Mouse (Mus musculus) macrophage (primary cell): Measurements from ENCODE around the gene Cxcl13. TPM values are rescaled to one million over a fixed set of nuclear protein-coding genes. Genes with fewer than 3 reads are reported as not detected.
"Not testable (repeated sequence)": the region's sequence is repeated elsewhere in the genome, so short reads cannot be mapped to it uniquely, and the experiment has no call there.

Source experiments
- H3K27ac ChIP-seq: fragments of 350-480 bp; formaldehyde crosslinking; 2 replicates; pipeline ENCODE4 v1.9.0; 2021
- H3K36me3 ChIP-seq: fragments of 350-480 bp; formaldehyde crosslinking; 2 replicates; pipeline ENCODE4 v1.9.0; 2021; ENCODE audit errors: inconsistent target
- H3K4me3 ChIP-seq: fragments of 350-480 bp; formaldehyde crosslinking; 2 replicates; pipeline ENCODE4 v1.9.0; 2021; ENCODE audit errors: inconsistent target
- H3K79me2 ChIP-seq: fragments of 350-480 bp; formaldehyde crosslinking; 2 replicates; pipeline ENCODE4 v1.9.0; 2021; ENCODE audit errors: inconsistent target
- WGBS: methylation state at CpG from one replicate; pipeline ENCODE4 v1.1.7; 2026; ENCODE audit warnings: inconsistent platforms; ENCODE audit not compliant: missing documents; 5-methylcytosine and 5-hydroxymethylcytosine counted together
- polyA plus RNA-seq: library from polyadenylated mRNA; stranded (reverse); fragments of 250-400 nt; gene quantifications from 3 replicates; pipeline ENCODE4 v1.2.4, GENCODE M21; 2018; ENCODE audit warnings: inconsistent platforms

Gene Cxcl13
- polyA plus RNA-seq, 1 experiment from 2014 or later: not detected

DNA sequence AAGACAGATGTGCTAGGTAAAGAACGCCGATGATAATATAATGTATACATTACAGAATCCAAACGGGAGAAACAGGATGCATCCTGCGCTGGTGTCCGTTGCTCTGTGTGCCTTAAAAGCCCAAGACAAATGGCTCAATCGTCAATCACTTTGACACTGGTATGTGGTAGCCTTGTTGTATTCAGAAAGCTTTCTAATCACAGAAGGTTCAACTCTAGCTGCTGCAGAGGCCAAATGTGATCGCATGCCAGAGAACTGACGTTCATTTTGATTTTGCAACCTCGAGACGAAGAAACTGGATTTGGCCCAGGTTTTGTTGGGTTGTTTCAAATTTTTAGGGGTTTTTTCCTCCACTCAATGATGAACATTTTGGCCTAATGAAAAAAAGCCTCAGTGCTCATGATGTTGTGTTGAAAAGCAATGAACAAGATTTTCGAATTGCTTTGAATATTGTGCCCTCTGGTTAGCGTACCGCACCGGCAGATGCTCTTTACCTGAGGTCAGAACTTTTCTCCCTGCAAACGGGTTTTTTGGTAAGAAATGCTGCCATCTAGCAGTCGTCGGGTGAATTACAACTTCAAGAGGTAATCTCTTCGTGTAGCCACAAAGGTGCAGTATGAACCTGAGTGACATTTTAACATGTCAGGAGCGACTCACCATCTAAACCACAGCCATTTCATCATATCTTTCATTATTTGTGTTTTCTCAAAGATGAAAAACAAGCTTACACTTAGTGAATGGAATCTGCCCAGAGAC, 6.6 kb upstream of the Cxcl13 start:
- WGBS: 32% methylated on average over 19 of the region's 19 CpGs

GRCm38 (mm10) chr5:95964940-95965339, 8.2 kb downstream of the Cxcl13 start:
- Histone ChIP-seq H3K27ac (no peak overlapping the region), H3K79me2 (no peaks in the 10 kb centered on the region), H3K4me3 (no peak overlapping the region), H3K36me3 (no peaks in the 10 kb centered on the region)
- WGBS: 56% methylated on average over 2 of the region's 2 CpGs

More for the DNA sequence above, 6.6 kb upstream of the Cxcl13 start:
- Histone ChIP-seq H3K4me3 (no peak overlapping the region), H3K79me2 (no peaks in the 10 kb centered on the region), H3K27ac (no peak overlapping the region), H3K36me3 (no peaks in the 10 kb centered on the region)

- Histone ChIP-seq H3K27ac (no peak overlapping the region), H3K79me2 (no peaks in the 10 kb centered on the region), H3K4me3 (no peak overlapping the region), H3K36me3 (no peaks in the 10 kb centered on the region)
- 88% methylated on average over 2 of the region's 2 CpGs for WGBS
Observed at GRCm38 (mm10) chr5:95966621-95967020, 9.9 kb downstream of the Cxcl13 start.

DNA sequence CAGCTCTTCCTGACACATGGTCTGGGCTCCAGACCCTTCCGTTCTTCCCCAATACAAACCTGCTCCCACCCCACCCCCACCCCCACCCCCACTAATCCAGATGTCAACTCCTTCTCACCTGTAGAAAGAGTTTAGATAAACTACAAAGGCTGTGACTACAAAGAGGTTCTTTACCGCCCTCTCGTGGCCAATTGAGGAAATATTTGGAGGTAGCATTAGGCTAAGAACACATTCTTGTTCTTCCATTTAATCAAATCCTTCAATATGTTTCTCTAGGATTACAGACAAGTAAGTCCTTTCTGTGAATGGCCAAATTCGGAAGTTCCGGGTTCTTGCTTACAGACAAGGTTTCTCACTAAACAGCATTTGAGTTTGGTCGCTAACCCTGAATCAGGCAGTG, 14.1 kb downstream of the Cxcl13 start:
- H3K79me2 ChIP-seq: no peaks in the 10 kb centered on the region
- WGBS: 35% methylated on average over 6 of the region's 6 CpGs
- H3K4me3 ChIP-seq: no peak overlapping the region
- no peak overlapping the region for H3K27ac ChIP-seq
- H3K36me3 ChIP-seq: no peaks in the 10 kb centered on the region

GRCm38 (mm10) chr5:95972208-95972607, 15.5 kb downstream of the Cxcl13 start:
- 77% methylated on average over 3 of the region's 3 CpGs for WGBS
- Histone ChIP-seq H3K79me2 (no peaks in the 10 kb centered on the region), H3K36me3 (no peaks in the 10 kb centered on the region), H3K4me3 (no peak overlapping the region), H3K27ac (no peak overlapping the region)

DNA sequence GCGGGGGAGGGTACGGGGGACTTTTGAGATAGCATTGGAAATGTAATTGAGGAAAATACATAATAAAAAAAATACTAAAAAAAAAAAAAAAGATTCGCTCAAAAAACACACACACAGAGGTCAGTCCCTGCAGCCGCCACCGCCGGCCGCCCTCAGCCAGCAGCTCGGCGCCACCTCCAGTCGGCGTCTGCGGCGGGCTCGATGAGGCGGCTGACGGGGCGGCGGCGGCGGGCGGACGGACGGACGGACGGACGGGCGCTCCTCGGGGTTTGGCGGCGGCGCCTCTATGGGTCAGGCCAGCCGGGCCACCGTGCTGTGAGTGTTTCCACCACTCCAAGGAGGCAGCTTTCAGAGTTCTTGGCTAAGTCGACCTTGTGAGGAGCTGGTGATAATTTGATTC, 17.1 kb downstream of the Cxcl13 start:
- 49% methylated on average over 32 of the region's 34 CpGs for WGBS
- H3K79me2 ChIP-seq, H3K36me3 ChIP-seq, H3K27ac ChIP-seq, H3K4me3 ChIP-seq: not testable (repeated sequence)

DNA sequence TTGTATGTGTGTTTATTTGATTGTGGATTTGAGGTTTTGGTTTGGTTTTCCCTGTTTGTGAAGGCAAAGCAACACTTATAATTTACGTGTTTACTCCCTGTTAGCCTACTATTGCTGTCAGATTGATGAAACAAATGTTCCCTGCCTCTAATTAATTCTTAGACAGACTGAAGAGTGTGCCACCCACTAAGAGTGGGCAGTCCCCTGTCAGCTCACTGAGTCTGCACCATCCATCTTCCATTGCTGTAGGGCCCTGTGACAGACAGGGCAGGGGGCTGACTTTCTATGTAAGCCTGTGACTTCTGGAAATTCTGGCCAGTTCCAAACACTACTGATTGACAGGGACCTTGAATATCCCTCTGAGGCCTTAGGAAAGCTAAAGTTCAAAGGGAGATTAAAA, 19.5 kb downstream of the Cxcl13 start:
- H3K4me3 ChIP-seq: no peak overlapping the region
- H3K79me2 ChIP-seq: no peaks in the 10 kb centered on the region
- H3K27ac ChIP-seq: no peak overlapping the region
- 71% methylated on average over 1 of the region's 1 CpGs for WGBS
- H3K36me3 ChIP-seq: no peaks in the 10 kb centered on the region

- Histone ChIP-seq H3K27ac (no peak overlapping the region), H3K79me2 (no peaks in the 10 kb centered on the region), H3K4me3 (no peak overlapping the region), H3K36me3 (no peaks in the 10 kb centered on the region)
- 84% methylated on average over 5 of the region's 5 CpGs for WGBS
Observed at GRCm38 (mm10) chr5:95983797-95984486, 27.2 kb downstream of the Cxcl13 start.

- H3K79me2 ChIP-seq: no peaks in the 10 kb centered on the region
- H3K36me3 ChIP-seq: no peaks in the 10 kb centered on the region
- H3K27ac ChIP-seq: no peak overlapping the region
- no peak overlapping the region for H3K4me3 ChIP-seq
- WGBS: 53% methylated on average over 12 of the region's 12 CpGs
Observed at GRCm38 (mm10) chr5:95991339-95992292, 34.9 kb downstream of the Cxcl13 start.

- H3K27ac ChIP-seq: no peak overlapping the region
- 95% methylated on average over 3 of the region's 3 CpGs for WGBS
- no peaks in the 10 kb centered on the region for H3K36me3 ChIP-seq
- no peaks in the 10 kb centered on the region for H3K79me2 ChIP-seq
- H3K4me3 ChIP-seq: no peak overlapping the region
Observed at GRCm38 (mm10) chr5:95997276-95997675, 40.5 kb downstream of the Cxcl13 start.

DNA sequence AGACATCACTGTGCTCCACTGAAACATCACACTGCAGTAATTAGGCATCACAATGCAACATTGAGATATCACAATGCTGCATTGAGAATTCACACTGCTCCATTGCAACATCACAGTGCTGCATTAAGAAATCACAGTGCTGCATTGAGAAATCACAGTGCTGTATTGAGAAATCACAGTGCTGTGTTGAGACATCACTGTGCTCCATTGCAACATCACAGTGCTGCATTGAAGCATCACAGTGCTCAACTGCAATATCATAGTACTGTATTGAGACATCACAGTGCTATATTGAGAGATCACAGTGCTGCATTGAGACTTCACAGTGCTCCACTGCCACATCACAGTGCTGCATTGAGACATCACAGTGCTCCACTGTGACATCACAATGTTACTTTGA, 46.6 kb downstream of the Cxcl13 start:
- Histone ChIP-seq H3K27ac (no peak overlapping the region), H3K4me3 (no peak overlapping the region), H3K36me3 (no peaks in the 10 kb centered on the region), H3K79me2 (no peaks in the 10 kb centered on the region)

GRCm38 (mm10) chr5:96008274-96008842, 51.6 kb downstream of the Cxcl13 start:
- Histone ChIP-seq H3K27ac (no peak overlapping the region), H3K36me3 (no peaks in the 10 kb centered on the region), H3K4me3 (no peak overlapping the region), H3K79me2 (no peaks in the 10 kb centered on the region)
- 69% methylated on average over 7 of the region's 7 CpGs for WGBS

- Histone ChIP-seq H3K79me2 (no peaks in the 10 kb centered on the region), H3K4me3 (no peak overlapping the region), H3K27ac (no peak overlapping the region), H3K36me3 (no peaks in the 10 kb centered on the region)
- WGBS: 94% methylated on average over 1 of the region's 1 CpGs
Observed at GRCm38 (mm10) chr5:96009076-96009475, 52.3 kb downstream of the Cxcl13 start.
